Mouse (Mus musculus) spleen, postnatal 36 days (tissue): ENCODE measurements around the gene Kcnn1.
"Not testable (repeated sequence)": the region's sequence is repeated elsewhere in the genome, so short reads cannot be mapped to it uniquely, and the experiment has no call there.

Experiments
- DNase-seq, 2 experiments: peaks; one replicate each; pipeline ENCODE4 v3.0.0; 2022; ENCODE audit warnings: low spot score in 2 of 2, mixed read lengths in 1 of 2

The Kcnn1 gene

GRCm38 (mm10) chr8:70862824-70863641, at the start of gene Kcnn1:
Kcnn1 (minus strand) TSS chr8:70863258.
- no peak for DNase-seq

DNA sequence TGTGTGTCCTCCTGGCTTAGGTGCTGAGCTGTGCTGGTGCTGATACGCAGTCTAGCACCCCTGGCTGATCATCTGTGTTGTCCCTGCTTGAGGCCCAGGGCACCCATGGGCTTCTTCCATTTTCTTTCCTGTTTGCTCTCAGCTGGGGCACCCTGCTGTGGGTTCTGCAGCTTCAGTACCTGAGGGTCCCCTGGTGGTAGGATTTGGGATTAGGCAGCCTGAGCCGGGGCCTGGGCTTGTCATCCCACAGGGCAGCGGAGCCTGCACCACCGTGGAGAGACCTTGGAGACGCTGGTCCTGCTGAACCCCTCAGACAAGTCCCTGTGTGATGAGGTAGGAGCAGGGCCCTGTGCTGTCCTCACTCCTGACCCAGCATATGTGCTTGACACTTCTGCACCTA, 48.5 kb upstream of the Kcnn1 start:
- DNase-seq: no peak

DNA sequence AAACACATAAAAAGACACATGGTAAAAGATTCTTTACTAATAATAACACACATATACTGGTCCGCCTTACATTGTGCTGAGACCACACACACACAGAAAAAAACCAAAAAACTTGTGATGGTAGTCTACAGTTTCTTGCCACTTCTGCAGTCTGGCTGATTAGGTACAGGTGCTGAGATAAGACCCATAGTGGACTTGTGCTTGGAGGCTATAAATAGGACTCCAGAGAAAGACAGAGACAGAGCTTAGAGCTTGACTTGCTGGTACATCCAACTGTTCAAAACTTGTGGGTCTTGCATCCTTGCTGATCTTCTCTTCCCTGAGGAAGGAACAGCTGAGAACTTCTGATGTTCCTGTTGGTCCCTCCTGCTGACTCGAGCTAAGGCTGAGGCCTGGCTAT, 44.5 kb upstream of the Kcnn1 start:
- no peak for DNase-seq

- peak; percentile 73 to 74 for DNase-seq
Observed at GRCm38 (mm10) chr8:70905831-70906736, 43.0 kb upstream of the Kcnn1 start, which contains the start of gene Map1s. Map1s (plus strand) TSS chr8:70905932.

GRCm38 (mm10) chr8:70905463-70905830, 42.4 kb upstream of the Kcnn1 start:
- no peak for DNase-seq

GRCm38 (mm10) chr8:70904532-70904931, 41.5 kb upstream of the Kcnn1 start:
- DNase-seq: peak in 1 of 2 experiments; percentile 38

GRCm38 (mm10) chr8:70903582-70903981, 40.5 kb upstream of the Kcnn1 start:
- no peak for DNase-seq

DNA sequence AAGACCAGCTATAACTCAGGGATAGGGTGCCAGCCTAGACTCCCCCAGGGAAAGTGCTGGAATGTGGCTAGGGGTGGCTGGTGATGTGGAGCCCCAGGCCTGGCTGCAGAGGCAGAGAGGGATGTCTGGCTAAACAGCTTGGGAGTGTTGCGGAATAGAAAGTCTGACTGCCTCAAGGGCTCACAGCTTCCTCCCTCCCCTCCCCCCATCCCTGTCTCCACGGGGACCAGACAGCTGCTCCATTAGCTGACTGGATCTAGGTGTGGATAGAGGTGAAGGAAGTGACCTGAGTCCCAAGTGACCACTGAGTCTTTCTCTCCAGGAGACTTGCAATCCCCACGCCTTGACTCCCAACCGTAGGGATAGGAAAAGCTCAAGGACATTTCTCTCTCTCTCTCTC, 40.1 kb upstream of the Kcnn1 start:
- DNase-seq: no peak

- DNase-seq: no peak
Observed at GRCm38 (mm10) chr8:70902211-70902610, 39.2 kb upstream of the Kcnn1 start.

DNA sequence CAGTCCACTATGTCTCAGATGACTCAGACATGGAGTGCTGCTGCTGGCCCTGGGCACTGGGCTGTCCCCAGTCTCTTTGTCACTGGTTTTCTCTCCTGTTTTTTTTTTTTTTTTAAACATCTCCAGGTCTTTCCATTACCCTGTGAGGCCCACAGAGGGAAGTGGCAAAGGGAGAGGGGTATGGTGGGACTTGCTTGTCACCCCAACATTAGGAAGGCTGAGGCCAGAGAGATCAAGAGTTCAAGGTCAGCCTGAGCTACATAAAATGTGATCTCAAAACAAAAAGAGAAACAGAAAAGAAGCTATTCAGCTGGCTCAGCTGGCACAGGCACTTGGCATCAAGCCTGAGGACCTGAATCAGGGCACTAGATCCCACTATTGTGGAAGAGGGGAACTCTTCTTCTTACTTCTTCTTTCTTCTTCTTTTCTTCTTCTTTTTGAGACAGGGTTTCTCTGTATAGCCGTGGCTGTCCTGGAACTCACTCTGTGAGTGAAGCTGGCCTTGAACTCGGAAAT, 37.9 kb upstream of the Kcnn1 start:
- no peak for DNase-seq

- no peak for DNase-seq
Observed at GRCm38 (mm10) chr8:70899226-70899625, 36.2 kb upstream of the Kcnn1 start.

DNA sequence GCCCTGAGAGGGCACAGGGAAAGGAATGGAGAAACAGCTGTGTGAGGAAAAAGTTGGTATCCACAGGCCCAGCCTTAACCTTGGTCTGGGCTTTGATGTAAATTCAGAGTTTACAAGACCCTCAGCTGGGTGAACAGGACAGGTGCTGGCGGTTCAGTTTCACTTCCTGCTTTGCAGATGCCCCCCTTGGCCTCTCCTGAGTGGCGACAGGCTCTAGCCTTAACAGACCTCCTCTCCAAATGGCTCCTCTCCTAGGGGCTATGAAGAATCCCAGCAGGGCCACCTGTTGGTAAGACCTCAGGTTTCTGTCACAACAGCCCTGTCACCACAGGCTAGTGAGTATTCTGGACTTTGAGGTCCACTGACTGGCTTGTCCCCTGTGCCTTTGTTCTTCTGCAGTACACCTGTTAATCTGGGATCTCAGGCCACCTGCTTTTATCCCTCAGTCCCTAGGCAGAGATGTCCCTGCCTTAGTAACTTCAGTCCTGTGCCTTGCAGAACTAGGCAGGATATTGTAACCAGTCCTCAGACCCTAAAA, 35.7 kb upstream of the Kcnn1 start:
- DNase-seq: peak; percentile 54

DNA sequence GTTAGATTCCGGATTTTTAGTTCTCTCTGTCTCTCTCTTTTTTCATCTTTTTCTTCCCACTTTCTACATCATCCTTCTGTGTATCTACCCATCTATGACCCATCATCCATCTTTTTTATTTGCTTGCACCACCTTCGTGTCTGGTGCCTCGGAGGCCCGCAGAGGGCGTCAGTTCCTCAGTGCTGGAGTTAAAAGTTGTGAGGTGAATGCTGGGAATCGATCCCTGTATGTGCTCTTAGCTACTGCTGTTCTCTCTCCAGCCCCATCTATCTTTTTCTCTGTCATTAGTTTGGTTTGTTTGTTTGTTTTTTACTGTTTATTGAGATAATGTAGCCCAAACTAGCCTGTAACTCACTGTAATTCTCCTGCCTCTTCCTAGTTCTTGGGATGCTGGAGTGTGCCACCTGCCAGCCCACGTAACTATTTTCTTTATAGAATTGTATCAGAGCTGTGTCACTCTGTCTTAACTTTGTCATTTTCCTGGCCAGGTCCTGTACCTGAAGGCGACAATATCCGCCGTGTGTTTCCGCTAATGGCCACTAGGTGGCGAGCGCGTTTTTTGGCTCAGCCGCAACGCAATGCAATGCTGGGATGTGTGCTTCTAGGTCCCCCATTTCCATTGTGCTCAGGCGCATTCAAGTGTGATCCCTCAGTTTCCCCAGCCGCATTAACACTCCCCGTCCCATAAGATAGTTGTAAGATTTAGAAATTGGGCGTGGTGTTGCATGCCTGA, 34.8 kb upstream of the Kcnn1 start:
- DNase-seq: peak; percentile 78 to 86

GRCm38 (mm10) chr8:70897021-70897680, 34.1 kb upstream of the Kcnn1 start, which contains the start of gene Rpl18a:
Rpl18a (minus strand) TSS chr8:70897412.
- DNase-seq: peak; percentile 97 to 98

- DNase-seq: no peak
Observed at GRCm38 (mm10) chr8:70896316-70897020, 33.4 kb upstream of the Kcnn1 start.

- not testable (repeated sequence) for DNase-seq
Observed at GRCm38 (mm10) chr8:70895571-70896259, 32.7 kb upstream of the Kcnn1 start.

DNA sequence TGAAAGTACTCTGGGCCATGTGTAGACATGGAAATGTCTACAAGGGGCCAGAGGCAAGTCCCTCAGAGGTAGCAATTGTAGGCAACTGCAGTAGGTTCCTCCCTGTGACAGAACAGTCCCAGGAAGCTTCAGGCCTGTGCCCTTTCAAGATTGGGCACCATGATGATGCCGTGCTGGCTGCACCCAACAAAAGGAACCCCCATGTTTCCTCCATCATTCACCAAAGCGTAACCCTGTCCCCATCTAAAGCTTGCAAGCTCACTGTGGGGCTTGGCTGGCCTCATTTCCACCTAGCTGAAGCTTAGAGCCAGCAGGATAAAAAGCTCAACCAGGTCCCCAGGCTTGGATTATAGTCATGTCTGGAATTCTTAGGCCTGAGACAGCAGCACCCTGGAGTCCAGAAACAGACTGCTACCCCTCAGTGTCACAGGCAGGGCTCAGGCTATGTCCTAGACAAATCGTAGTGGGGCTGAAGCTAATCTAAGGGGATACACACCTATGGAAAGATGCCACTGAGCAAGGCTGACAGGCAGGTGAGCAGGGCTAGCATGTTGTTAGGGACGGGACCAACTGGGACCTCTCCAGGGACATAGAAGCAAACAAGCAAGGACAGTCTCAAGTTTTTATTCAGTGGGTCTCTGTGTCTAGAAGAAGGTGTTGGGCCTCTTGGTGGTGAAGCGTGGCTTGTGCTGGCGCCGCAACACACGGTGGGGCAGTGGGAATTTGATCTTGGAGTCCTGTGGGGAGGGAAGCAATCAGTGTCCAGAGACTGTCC, 31.9 kb upstream of the Kcnn1 start:
- DNase-seq: no peak

DNA sequence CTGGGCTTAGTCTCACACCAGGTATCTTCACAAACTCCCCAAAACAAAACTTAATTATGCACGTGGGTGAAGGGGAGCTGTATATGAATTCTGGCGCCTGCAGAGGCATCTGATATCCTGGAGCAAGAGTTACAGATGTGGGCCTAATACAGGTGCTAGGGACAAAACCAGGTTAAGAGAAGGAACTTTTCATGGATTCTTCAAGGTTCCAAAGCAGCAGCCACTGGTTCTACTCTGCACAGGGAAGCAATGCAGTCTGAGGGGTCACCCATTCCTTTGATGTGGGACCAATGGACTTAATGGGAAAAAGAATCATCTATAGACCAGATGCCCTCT, 31.3 kb upstream of the Kcnn1 start:
- DNase-seq: no peak
